8 mouse cellular contexts compared by ENCODE assay signal in the genomic region with DNA sequence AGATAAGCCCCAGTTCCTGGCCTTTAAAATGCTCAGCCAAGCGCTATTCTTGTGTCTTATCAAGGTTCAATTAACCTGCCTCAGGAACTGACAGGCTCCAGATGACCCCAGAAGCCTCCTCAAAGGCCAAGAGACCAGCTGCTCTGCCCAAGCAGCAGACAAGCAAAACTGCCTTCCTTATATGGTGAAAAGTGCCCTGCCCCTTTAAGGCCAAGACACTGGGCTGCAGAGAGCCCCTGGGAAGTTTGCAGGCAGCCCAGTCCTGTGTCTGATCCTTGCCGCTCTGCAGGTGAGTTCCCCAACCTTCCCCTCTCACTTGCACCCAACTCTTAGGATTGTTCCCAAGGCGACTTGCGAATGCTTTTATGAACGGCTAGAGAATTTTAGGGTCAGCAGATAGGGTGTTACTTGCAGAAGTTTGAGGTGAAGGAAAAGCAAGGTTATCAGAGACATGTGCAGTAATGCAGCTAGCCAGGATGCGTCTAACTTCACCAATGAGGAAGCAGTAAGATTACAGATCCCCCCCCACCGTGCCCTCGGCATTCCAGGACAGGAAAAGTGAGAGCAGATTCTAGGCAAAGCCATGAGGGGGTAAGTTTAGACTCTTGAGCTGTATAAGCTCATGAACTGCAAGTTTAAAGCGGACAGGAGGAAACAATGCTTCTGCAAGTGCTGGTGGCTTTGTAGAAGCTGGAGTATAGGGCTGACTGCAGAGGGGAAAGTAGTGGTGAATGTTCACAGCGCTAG.
DNase-seq lines count a peak whose midpoint lies in the region; ATAC-seq and TF ChIP-seq lines count a peak whose summit lies in the region.

No protein-coding gene starts in this region.

- H3K27ac ChIP-seq in heart, embryonic 16.5 days (ENCODE audit: low read length): peak overlapping the region; percentile 87
- no peak overlapping the region for H3K27ac ChIP-seq in neural tube, embryonic 13.5 days (replicated peaks)

- peak overlapping the region; percentile 46 for H3K4me3 ChIP-seq in lung, adult 2 months (replicated peaks; ENCODE audit: extremely low read depth, low read depth, low read length)
- peak overlapping the region; percentile 58 for H3K4me3 ChIP-seq in heart, embryonic 16.5 days (ENCODE audit: low read length)
- peak overlapping the region; percentile 13; the same call in 1 of the 2 replicates for H3K4me3 ChIP-seq in neural tube, embryonic 13.5 days

- no peaks in the 10 kb centered on the region for H3K27me3 ChIP-seq in heart, embryonic 16.5 days (ENCODE audit: control insufficient read depth, insufficient read depth, low read length)
- H3K27me3 ChIP-seq in neural tube, embryonic 13.5 days: peaks cover 6% of the 10 kb centered on the region; the same call in 1 of the 2 replicates

- peaks cover 5% of the 10 kb centered on the region; the same call in 1 of the 2 replicates for H3K4me1 ChIP-seq in lung, adult 2 months (ENCODE audit: control insufficient read depth, insufficient read depth, low read length)
- peaks cover 23% of the 10 kb centered on the region for H3K4me1 ChIP-seq in heart, embryonic 16.5 days (ENCODE audit: control insufficient read depth, insufficient read depth, low read length)
- peaks cover 17% of the 10 kb centered on the region for H3K4me1 ChIP-seq in neural tube, embryonic 13.5 days (replicated peaks)

- no peak for DNase-seq in lung, adult 2 months
- no peak for DNase-seq in lung, adult 18-20 months
- DNase-seq in kidney, postnatal 14 days: peak; percentile 65
- no peak for DNase-seq in layer of hippocampus, adult 9-11 months
- no peak for DNase-seq in right cerebral cortex, postnatal 4 days
- no peak for DNase-seq in spleen, postnatal 10 days (ENCODE audit: low spot score in 2 of 2)

- H3K9ac ChIP-seq in heart, embryonic 16.5 days (ENCODE audit: low read length): peak overlapping the region; percentile 68
- H3K9ac ChIP-seq in neural tube, embryonic 13.5 days: peak overlapping the region; percentile 34; the same call in 1 of the 2 replicates

- no peak for TF ChIP-seq CTCF in lung, adult 2 months (IDR thresholded peaks at IDR 0.05; ENCODE audit: insufficient read depth, low read length)

- H3K9me3 ChIP-seq in heart, embryonic 16.5 days (replicated peaks; ENCODE audit: control insufficient read depth, low read length): no peaks in the 10 kb centered on the region
- H3K9me3 ChIP-seq in neural tube, embryonic 13.5 days: no peaks in the 10 kb centered on the region

- peak overlapping the region; percentile 73 for H3K4me2 ChIP-seq in heart, embryonic 16.5 days (ENCODE audit: low read depth, low read length)
- peak overlapping the region; percentile 46 for H3K4me2 ChIP-seq in neural tube, embryonic 13.5 days

- peak; percentile 79; the same call in 1 of the 2 replicates for ATAC-seq in heart, embryonic 16.5 days (replicated peaks; ENCODE audit: extremely low read depth, insufficient read depth, low FRiP score)
- ATAC-seq in neural tube, embryonic 13.5 days (ENCODE audit: low read depth): 0 out of 2 replicates have a peak, but pooled peaks have one; percentile 32

- no peaks in the 10 kb centered on the region for H3K36me3 ChIP-seq in heart, embryonic 16.5 days (ENCODE audit: control insufficient read depth, insufficient read depth)
- H3K36me3 ChIP-seq in neural tube, embryonic 13.5 days: no peaks in the 10 kb centered on the region

- no peak for TF ChIP-seq POLR2A in lung, adult 2 months (IDR thresholded peaks at IDR 0.05; ENCODE audit: borderline replicate concordance, extremely low read depth, low read depth, low read length)

- WGBS in lung, adult 2 months: 15% methylated on average over 10 of the region's 10 CpGs
- 3% methylated on average over 10 of the region's 10 CpGs for WGBS in heart, embryonic 16.5 days
- 5% methylated on average over 10 of the region's 10 CpGs for WGBS in neural tube, embryonic 13.5 days
